Mouse (Mus musculus) embryonic facial prominence, embryonic 15.5 days (tissue): ENCODE data around the gene Samd7. TPM values are rescaled to one million over a fixed set of nuclear protein-coding genes. Genes with fewer than 3 reads are reported as not detected.

Experiments
- ATAC-seq: fragments of 200-750 bp; cut with Nextera tagmentation; 2 replicates; pipeline ENCODE4 v1.8.0; 2017; ENCODE audit warnings: low read depth, moderate TSS enrichment; ENCODE audit not compliant: insufficient number of reproducible peaks, low FRiP score, low TSS enrichment
- H3K27ac ChIP-seq: fragments of 300-500 bp; sonication (generic); replicated peaks from 2 replicates; pipeline ENCODE4 v1.5.1; 2015; ENCODE audit warnings: mild to moderate bottlenecking, inconsistent platforms
- H3K27me3 ChIP-seq: fragments of 300-500 bp; sonication (generic); 2 replicates; pipeline ENCODE4 v1.6.1; 2015; ENCODE audit warnings: inconsistent platforms
- H3K36me3 ChIP-seq: fragments of 300-500 bp; sonication (generic); 2 replicates; pipeline ENCODE4 v1.6.1; 2015; ENCODE audit warnings: mild to moderate bottlenecking, inconsistent platforms
- H3K4me1 ChIP-seq: fragments of 300-500 bp; sonication (generic); 2 replicates; pipeline ENCODE4 v1.6.1; 2015; ENCODE audit warnings: inconsistent platforms
- H3K4me2 ChIP-seq: fragments of 300-500 bp; sonication (generic); replicated peaks from 2 replicates; pipeline ENCODE4 v1.6.1; 2015; ENCODE audit warnings: mild to moderate bottlenecking, inconsistent platforms
- H3K4me3 ChIP-seq: fragments of 300-500 bp; sonication (generic); replicated peaks from 2 replicates; pipeline ENCODE4 v1.5.1; 2015; ENCODE audit warnings: mild to moderate bottlenecking, inconsistent platforms
- H3K9ac ChIP-seq: fragments of 300-500 bp; sonication (generic); 2 replicates; pipeline ENCODE4 v1.6.1; 2015; ENCODE audit warnings: inconsistent platforms
- H3K9me3 ChIP-seq: fragments of 300-500 bp; sonication (generic); replicated peaks from 2 replicates; pipeline ENCODE4 v1.6.1; 2016; ENCODE audit warnings: inconsistent platforms
- WGBS: fragments of 180-500 bp; shearing (Covaris S2); methylation state at CpG from one replicate; pipeline ENCODE4 v1.1.7; 2015; 5-methylcytosine and 5-hydroxymethylcytosine counted together
- polyA plus RNA-seq: library from polyadenylated mRNA; unstranded; fragments of >200 nt; fragmentation: Nextera tagmentation; extraction: Ambion mirVana; gene quantifications from 2 replicates; pipeline ENCODE4 v1.2.1, GENCODE M21; 2015

Gene Samd7
- polyA plus RNA-seq, 1 experiment from 2014 or later: not detected

DNA sequence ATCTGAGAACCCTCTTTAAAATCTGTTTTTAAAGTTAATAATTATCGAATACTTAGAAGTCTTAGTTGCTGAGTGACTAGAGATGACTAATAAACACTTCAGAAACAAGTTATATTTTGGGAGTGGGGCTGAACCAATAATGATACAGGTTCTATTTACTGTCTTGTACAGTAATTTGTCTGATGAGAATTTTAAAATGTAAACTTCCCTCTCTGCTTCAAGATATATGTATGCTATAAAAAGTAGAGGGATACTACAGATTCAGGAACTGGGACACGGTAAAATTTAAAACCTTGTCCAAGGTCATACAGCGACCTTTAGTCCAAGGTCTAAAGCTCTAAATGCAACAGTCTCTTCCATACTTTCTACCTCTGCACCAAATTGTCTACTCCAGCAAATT lies 56.1 kb downstream of the Samd7 start:
- ATAC-seq: no peak
- no peak overlapping the region for H3K9ac ChIP-seq
- H3K36me3 ChIP-seq: peaks cover 27% of the 10 kb centered on the region
- no peak overlapping the region for H3K4me3 ChIP-seq
- H3K27me3 ChIP-seq: no peaks in the 10 kb centered on the region
- H3K27ac ChIP-seq: no peak overlapping the region
- WGBS: 95% methylated on average over 3 of the region's 3 CpGs
- H3K4me1 ChIP-seq: no peaks in the 10 kb centered on the region
- H3K9me3 ChIP-seq: no peaks in the 10 kb centered on the region
- H3K4me2 ChIP-seq: no peak overlapping the region

DNA sequence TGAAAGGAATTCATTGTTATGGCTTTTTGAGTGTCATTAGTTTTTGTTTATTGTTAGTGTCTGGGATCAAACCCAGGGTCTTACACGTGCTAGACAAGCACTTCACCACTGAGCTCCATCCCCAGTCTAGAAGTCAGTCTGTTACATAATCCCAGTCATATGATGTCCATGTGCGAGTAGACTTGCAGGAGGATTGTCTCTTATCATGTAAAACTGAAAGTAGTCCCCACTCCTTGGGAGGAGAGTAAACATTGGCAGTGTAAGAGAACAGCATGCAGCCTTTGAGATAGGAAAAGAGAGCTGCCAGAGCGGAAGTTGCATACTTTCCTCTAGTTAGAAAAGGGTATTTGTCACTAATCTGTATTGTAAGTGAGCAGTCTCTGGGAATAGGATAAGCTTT lies 66.8 kb downstream of the Samd7 start:
- Histone ChIP-seq H3K36me3 (peaks cover 41% of the 10 kb centered on the region), H3K4me1 (no peaks in the 10 kb centered on the region), H3K4me2 (no peak overlapping the region), H3K27ac (no peak overlapping the region), H3K4me3 (no peak overlapping the region), H3K9me3 (no peaks in the 10 kb centered on the region), H3K9ac (no peak overlapping the region), H3K27me3 (no peaks in the 10 kb centered on the region)
- no peak for ATAC-seq
- WGBS: 83% methylated on average over 3 of the region's 3 CpGs

Other genes starting within 250 kb of the Samd7 start
- 8.8 and 9.0 TPM in 2 replicates for gene Mecom, start 198.3 kb upstream of the Samd7 start, polyA plus RNA-seq
- gene Actrt3, start 146.4 kb upstream of the Samd7 start, polyA plus RNA-seq: not detected in 2 replicates
- gene Mynn, start 144.2 kb upstream of the Samd7 start, polyA plus RNA-seq: 27.7 and 29.0 TPM in 2 replicates
- not detected in 2 replicates for gene Lrriq4, start 101.8 kb upstream of the Samd7 start, polyA plus RNA-seq
- 6.4 and 10.3 TPM in 2 replicates for gene Lrrc34, start 98.4 kb upstream of the Samd7 start, polyA plus RNA-seq
- 0.53 and 1.9 TPM in 2 replicates for gene Lrrc31, start 46.5 kb upstream of the Samd7 start, polyA plus RNA-seq
- 88.8 and 95.2 TPM in 2 replicates for gene Sec62, start 46.6 kb downstream of the Samd7 start, polyA plus RNA-seq
- 10.3 and 12.5 TPM in 2 replicates for gene Gpr160, start 109.7 kb downstream of the Samd7 start, polyA plus RNA-seq
- gene Phc3, start 223.1 kb downstream of the Samd7 start, polyA plus RNA-seq: 6.0 and 7.7 TPM in 2 replicates
- gene Prkci, start 249.5 kb downstream of the Samd7 start, polyA plus RNA-seq: 35.4 and 35.8 TPM in 2 replicates